ENCODE assay signal across 25 mouse cellular contexts in the genomic region with DNA sequence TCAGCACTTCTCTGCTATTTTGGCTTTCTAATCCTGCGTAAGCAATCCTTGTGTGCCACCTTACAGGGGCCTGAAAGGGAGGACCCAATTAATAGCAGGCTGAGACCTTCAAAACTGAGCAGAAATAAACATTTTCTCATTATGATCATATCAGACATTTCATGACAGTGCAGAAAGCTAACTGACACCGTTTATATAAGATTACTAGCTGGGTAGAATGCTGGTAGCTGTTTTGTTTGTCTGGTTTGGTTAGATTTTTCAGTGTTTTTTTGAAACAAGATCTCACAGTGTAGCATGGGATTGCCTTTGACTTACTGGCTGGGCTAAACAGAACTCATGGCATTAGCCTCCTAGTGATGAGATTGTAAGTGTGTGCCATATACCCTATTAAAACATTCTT. TPM values are rescaled to one million over a fixed set of nuclear protein-coding genes. Genes with fewer than 3 reads are reported as not detected.
DNase-seq lines count a peak whose midpoint lies in the region; ATAC-seq and TF ChIP-seq lines count a peak whose summit lies in the region.
"Had no signal": no experiment of that assay in that cellular context is flagged by ENCODE, and none has a peak within 500 bp of the region (broad histone marks: within the 10 kb centered on the region; RNA-seq: fewer than 3 reads in every experiment).

No protein-coding gene starts in this region.

- no peak overlapping the region for H3K9ac ChIP-seq in forebrain, embryonic 12.5 days
- H3K9ac ChIP-seq: embryonic facial prominence, embryonic 12.5 days; forebrain, embryonic 13.5 days; forebrain, embryonic 15.5 days; forebrain, postnatal 0 days had no signal

- H3K36me3 ChIP-seq in G1E (replicated peaks): no peaks in the 10 kb centered on the region
- H3K36me3 ChIP-seq in forebrain, embryonic 12.5 days (replicated peaks): no peaks in the 10 kb centered on the region
- H3K36me3 ChIP-seq: embryonic facial prominence, embryonic 10.5 days; embryonic facial prominence, embryonic 12.5 days; forebrain, embryonic 10.5 days; forebrain, embryonic 15.5 days had no signal

- no peaks in the 10 kb centered on the region for H3K27me3 ChIP-seq in G1E (ENCODE audit: insufficient read depth, low read length)
- H3K27me3 ChIP-seq in forebrain, embryonic 12.5 days: no peaks in the 10 kb centered on the region
- H3K27me3 ChIP-seq: CH12.LX; embryonic facial prominence, embryonic 12.5 days; forebrain, embryonic 13.5 days; forebrain, embryonic 15.5 days; Patski had no signal

- WGBS in forebrain, embryonic 12.5 days: 83% methylated on average over 2 of the region's 2 CpGs

- no peak overlapping the region for H3K27ac ChIP-seq in forebrain, embryonic 12.5 days
- H3K27ac ChIP-seq: embryonic facial prominence, embryonic 10.5 days; embryonic facial prominence, embryonic 12.5 days; forebrain, embryonic 10.5 days; forebrain, embryonic 13.5 days; forebrain, embryonic 15.5 days had no signal

- no peak for TF ChIP-seq CTCF in G1E (IDR thresholded peaks at IDR 0.05; ENCODE audit: low read depth, low read length)

- peak; percentile 22; the same call in 1 of the 2 replicates for ATAC-seq in G1E (ENCODE audit: extremely low read depth, insufficient number of reproducible peaks, low FRiP score, poor library complexity, severe bottlenecking)
- ATAC-seq in erythroblast, adult 5-6 weeks (replicated peaks; ENCODE audit: low FRiP score, poor library complexity, severe bottlenecking): 0 out of 2 replicates have a peak, but pooled peaks have one; percentile 29
- peak; percentile 77 for ATAC-seq in megakaryocyte-erythroid progenitor cell, adult 5-6 weeks (replicated peaks; ENCODE audit: low FRiP score, low TSS enrichment, poor library complexity, severe bottlenecking)
- ATAC-seq in forebrain, embryonic 12.5 days (ENCODE audit: low FRiP score): no peak
- ATAC-seq: activated CD4-positive, CD25-positive, alpha-beta regulatory T cell, adult 4 months; CD4-positive, CD25-positive, alpha-beta regulatory T cell, adult 4 months; forebrain, embryonic 13.5 days; forebrain, embryonic 15.5 days; forebrain, postnatal 0 days; Patski had no signal

- intact Hi-C loops in heart, postnatal 25 days (cut with DNase I): no loop called here

- no peak overlapping the region for H3K4me2 ChIP-seq in forebrain, embryonic 12.5 days
- H3K4me2 ChIP-seq: embryonic facial prominence, embryonic 12.5 days; forebrain, embryonic 13.5 days; forebrain, embryonic 15.5 days had no signal

- no peaks in the 10 kb centered on the region for H3K9me3 ChIP-seq in G1E (replicated peaks)
- H3K9me3 ChIP-seq in forebrain, embryonic 12.5 days: no peaks in the 10 kb centered on the region
- H3K9me3 ChIP-seq: embryonic facial prominence, embryonic 10.5 days; embryonic facial prominence, embryonic 12.5 days; forebrain, embryonic 10.5 days; forebrain, embryonic 13.5 days; forebrain, embryonic 15.5 days had no signal

- H3K4me3 ChIP-seq in G1E (ENCODE audit: low read depth, low read length): no peak overlapping the region
- H3K4me3 ChIP-seq in forebrain, embryonic 12.5 days (replicated peaks): no peak overlapping the region
- H3K4me3 ChIP-seq: embryonic facial prominence, embryonic 10.5 days; embryonic facial prominence, embryonic 12.5 days; erythroblast, embryonic 14.5 days; forebrain, embryonic 10.5 days; forebrain, embryonic 13.5 days; forebrain, embryonic 15.5 days had no signal

- no peak for DNase-seq in G1E (ENCODE audit: low spot score)
- no peak for DNase-seq in heart, postnatal 25 days (ENCODE audit: low spot score)
- DNase-seq: adrenal gland, adult 8-10 months; adrenal gland, postnatal 14 days; adrenal gland, postnatal 36 days; B cell, adult 2 months; cerebellum, adult 11-12 months; cerebellum, adult 2 months; cerebellum, adult 9-10 months; cerebellum, postnatal 10 days; cerebellum, postnatal 25 days; forebrain, postnatal 0 days had no signal

- H3K4me1 ChIP-seq in G1E (ENCODE audit: insufficient read depth, low read depth, low read length): peaks cover 23% of the 10 kb centered on the region
- H3K4me1 ChIP-seq in forebrain, embryonic 12.5 days: no peaks in the 10 kb centered on the region
- H3K4me1 ChIP-seq: forebrain, embryonic 13.5 days; forebrain, embryonic 15.5 days had no signal

RNA-seq across cellular contexts. Expression of a gene that starts 23.9 kb away (rescaled TPM):
- 92.6 and 147 TPM in 2 replicates for total RNA-seq in G1E (2014; fragmentation: Nextera tagmentation)
- 20.1 and 21.1 TPM in 2 replicates for total RNA-seq in G1E (2017)
- polyA plus RNA-seq in G1E (2012): 170 and 238 TPM in 2 replicates
- 207 and 277 TPM in 2 replicates for total RNA-seq in erythroblast, adult 5-6 weeks (2015; ENCODE audit: low replicate concordance)
- total RNA-seq in erythroblast, adult 5-6 weeks (2017; ENCODE audit: low replicate concordance): 170 and 195 TPM in 2 replicates
- 101 and 120 TPM in 2 replicates for total RNA-seq in megakaryocyte-erythroid progenitor cell, adult 5-6 weeks (2014; fragmentation: Nextera tagmentation)
- 34.4 and 37.4 TPM in 2 replicates for total RNA-seq in megakaryocyte-erythroid progenitor cell, adult 5-6 weeks (2017)
- 10 to 100 TPM; 43.6 to 55.6 TPM for total RNA-seq in heart, postnatal 25 days (2021)
- polyA plus RNA-seq in forebrain, embryonic 12.5 days (2016; fragmentation: Nextera tagmentation; extraction: Ambion mirVana): 32.5 and 33.6 TPM in 2 replicates
